18 mouse cellular contexts compared by ENCODE assay signal in genomic region chr2:6112619-6113018, GRCm38 (mm10). TPM values are rescaled to one million over a fixed set of nuclear protein-coding genes. Genes with fewer than 3 reads are reported as not detected.
A peak's percentile ranks its signal among the peaks of the same experiment; 100 is the strongest.
DNase-seq lines count a peak whose midpoint lies in the region; ATAC-seq and TF ChIP-seq lines count a peak whose summit lies in the region.
"Had no signal": no experiment of that assay in that cellular context is flagged by ENCODE, and none has a peak within 500 bp of the region (broad histone marks: within the 10 kb centered on the region; RNA-seq: fewer than 3 reads in every experiment).

No protein-coding gene starts in this region.

- no peak overlapping the region for H3K4me2 ChIP-seq in heart, embryonic 16.5 days (ENCODE audit: low read depth, low read length)
- no peak overlapping the region for H3K4me2 ChIP-seq in heart, embryonic 12.5 days
- no peak overlapping the region for H3K4me2 ChIP-seq in stomach, postnatal 0 days (replicated peaks; ENCODE audit: low read depth)
- H3K4me2 ChIP-seq: embryonic facial prominence, embryonic 12.5 days; forebrain, embryonic 15.5 days; heart, embryonic 13.5 days; hindbrain, embryonic 13.5 days had no signal

- 55% methylated on average over 4 of the region's 4 CpGs for WGBS in heart, embryonic 16.5 days
- WGBS in heart, embryonic 12.5 days: 60% methylated on average over 4 of the region's 4 CpGs
- WGBS in stomach, postnatal 0 days: 57% methylated on average over 4 of the region's 4 CpGs

- peak overlapping the region; percentile 51 for H3K27ac ChIP-seq in heart, embryonic 16.5 days (ENCODE audit: low read length)
- H3K27ac ChIP-seq in heart, embryonic 12.5 days (ENCODE audit: poor library complexity, severe bottlenecking): no peak overlapping the region
- no peak overlapping the region for H3K27ac ChIP-seq in stomach, postnatal 0 days (replicated peaks)
- H3K27ac ChIP-seq: embryonic facial prominence, embryonic 12.5 days; forebrain, embryonic 15.5 days; heart, embryonic 13.5 days; hindbrain, embryonic 13.5 days; hindbrain, postnatal 0 days had no signal

- peak; percentile 65; the same call in 1 of the 2 replicates for ATAC-seq in heart, embryonic 16.5 days (replicated peaks; ENCODE audit: extremely low read depth, insufficient read depth, low FRiP score)
- no peak for ATAC-seq in heart, embryonic 12.5 days (ENCODE audit: insufficient number of reproducible peaks, low FRiP score)
- peak; percentile 88 for ATAC-seq in stomach, postnatal 0 days (ENCODE audit: low FRiP score, low TSS enrichment)
- ATAC-seq: forebrain, embryonic 15.5 days; hindbrain, postnatal 0 days had no signal

- H3K9me3 ChIP-seq in heart, embryonic 16.5 days (replicated peaks; ENCODE audit: control insufficient read depth, low read length): no peaks in the 10 kb centered on the region
- H3K9me3 ChIP-seq in heart, embryonic 12.5 days (replicated peaks): no peaks in the 10 kb centered on the region
- no peaks in the 10 kb centered on the region for H3K9me3 ChIP-seq in stomach, postnatal 0 days (ENCODE audit: control insufficient read depth, low read length)
- H3K9me3 ChIP-seq: embryonic facial prominence, embryonic 12.5 days; forebrain, embryonic 15.5 days; heart, embryonic 13.5 days; hindbrain, embryonic 13.5 days had no signal

- H3K36me3 ChIP-seq in heart, embryonic 16.5 days (ENCODE audit: control insufficient read depth, insufficient read depth): peaks cover 6% of the 10 kb centered on the region; the same call in 1 of the 2 replicates
- H3K36me3 ChIP-seq in heart, embryonic 12.5 days: peaks cover 16% of the 10 kb centered on the region
- no peaks in the 10 kb centered on the region for H3K36me3 ChIP-seq in stomach, postnatal 0 days (ENCODE audit: control insufficient read depth, insufficient read depth, low read length)
- H3K36me3 ChIP-seq: embryonic facial prominence, embryonic 12.5 days; forebrain, embryonic 15.5 days; hindbrain, embryonic 13.5 days had no signal

- peak; percentile 43 to 56 for DNase-seq in heart, adult 18-20 months
- no peak for DNase-seq in heart, postnatal 14 days
- DNase-seq in heart, postnatal 4 days: peak; percentile 14
- DNase-seq in stomach, postnatal 0 days (ENCODE audit: low spot score): peak; percentile 38
- DNase-seq in kidney, postnatal 25 days: no peak
- DNase-seq: adrenal gland, postnatal 10 days; cerebellum, adult 11-12 months; cerebellum, adult 9-10 months; cerebellum, postnatal 25 days; gastrocnemius, postnatal 36 days had no signal

- TF ChIP-seq CTCF in stomach, postnatal 0 days (IDR thresholded peaks at IDR 0.05; ENCODE audit: low read depth): no peak

- no peak for TF ChIP-seq EP300 in stomach, postnatal 0 days (optimal IDR thresholded peaks at IDR 0.05)

- no peak overlapping the region for H3K4me3 ChIP-seq in heart, embryonic 16.5 days (ENCODE audit: low read length)
- no peak overlapping the region for H3K4me3 ChIP-seq in heart, embryonic 12.5 days
- no peak overlapping the region for H3K4me3 ChIP-seq in stomach, postnatal 0 days (ENCODE audit: low read depth, low read length)
- H3K4me3 ChIP-seq: embryonic facial prominence, embryonic 12.5 days; forebrain, embryonic 15.5 days; heart, embryonic 13.5 days; hindbrain, embryonic 13.5 days had no signal

- peaks cover 3% of the 10 kb centered on the region for H3K4me1 ChIP-seq in heart, embryonic 16.5 days (ENCODE audit: control insufficient read depth, insufficient read depth, low read length)
- H3K4me1 ChIP-seq in heart, embryonic 12.5 days (replicated peaks): no peaks in the 10 kb centered on the region
- H3K4me1 ChIP-seq in stomach, postnatal 0 days (replicated peaks; ENCODE audit: control insufficient read depth, insufficient read depth): no peaks in the 10 kb centered on the region
- H3K4me1 ChIP-seq: embryonic facial prominence, embryonic 12.5 days; forebrain, embryonic 15.5 days; hindbrain, embryonic 13.5 days had no signal

- H3K27me3 ChIP-seq in heart, embryonic 16.5 days (ENCODE audit: control insufficient read depth, insufficient read depth, low read length): no peaks in the 10 kb centered on the region
- no peaks in the 10 kb centered on the region for H3K27me3 ChIP-seq in heart, embryonic 12.5 days (replicated peaks)
- no peaks in the 10 kb centered on the region for H3K27me3 ChIP-seq in stomach, postnatal 0 days (ENCODE audit: control insufficient read depth, insufficient read depth, low read length)
- H3K27me3 ChIP-seq: embryonic facial prominence, embryonic 12.5 days; forebrain, embryonic 15.5 days; heart, embryonic 13.5 days; hindbrain, embryonic 13.5 days had no signal

- intact Hi-C loops in heart, postnatal 14 days (cut with DNase I): no loop called here

- H3K9ac ChIP-seq in heart, embryonic 16.5 days (ENCODE audit: low read length): no peak overlapping the region
- no peak overlapping the region for H3K9ac ChIP-seq in heart, embryonic 12.5 days
- no peak overlapping the region for H3K9ac ChIP-seq in stomach, postnatal 0 days (ENCODE audit: low read length)
- H3K9ac ChIP-seq: embryonic facial prominence, embryonic 12.5 days; forebrain, embryonic 15.5 days; heart, embryonic 13.5 days; hindbrain, embryonic 13.5 days had no signal

RNA-seq across cellular contexts. Expression of gene Proser2, which starts 17.4 kb away (rescaled TPM):
- total RNA-seq in heart, adult 18-20 months (2021): 10 to 100 TPM; 20.2 to 24.3 TPM
- 10 to 100 TPM; 19.6 to 28.0 TPM for total RNA-seq in heart, postnatal 14 days (2021)
- polyA plus RNA-seq in heart, embryonic 16.5 days (2015; fragmentation: Nextera tagmentation; extraction: Ambion mirVana): 18.1 and 18.3 TPM in 2 replicates
- polyA plus RNA-seq in heart, embryonic 12.5 days (2016; fragmentation: Nextera tagmentation; extraction: Ambion mirVana): 13.4 and 13.6 TPM in 2 replicates
- 10 to 100 TPM; 13.3 to 15.6 TPM for total RNA-seq in heart, postnatal 4 days (2021)
- 49.0 and 55.2 TPM in 2 replicates for polyA plus RNA-seq in stomach, postnatal 0 days (2015; fragmentation: Nextera tagmentation; extraction: Ambion mirVana)
- total RNA-seq: MEL had no signal

Comparison
In these comparisons a context has a peak if more than half of its experiments do, and no peak if none do; other contexts are left out.
1. DNase-seq: peak in heart, adult 18-20 months (2 of 2), heart, postnatal 4 days (single experiment) and stomach, postnatal 0 days (single experiment); none in heart, postnatal 14 days (0 of 2) and kidney, postnatal 25 days (0 of 2).